Mouse (Mus musculus) layer of hippocampus, adult 11-12 months (tissue): ENCODE results near the gene Sdcbp2.
A peak's percentile ranks its signal among the peaks of the same experiment; 100 is the strongest.

Source experiments
- DNase-seq: peaks from one replicate; pipeline ENCODE4 v3.0.0; 2022; ENCODE audit warnings: low spot score

Gene Sdcbp2

DNA sequence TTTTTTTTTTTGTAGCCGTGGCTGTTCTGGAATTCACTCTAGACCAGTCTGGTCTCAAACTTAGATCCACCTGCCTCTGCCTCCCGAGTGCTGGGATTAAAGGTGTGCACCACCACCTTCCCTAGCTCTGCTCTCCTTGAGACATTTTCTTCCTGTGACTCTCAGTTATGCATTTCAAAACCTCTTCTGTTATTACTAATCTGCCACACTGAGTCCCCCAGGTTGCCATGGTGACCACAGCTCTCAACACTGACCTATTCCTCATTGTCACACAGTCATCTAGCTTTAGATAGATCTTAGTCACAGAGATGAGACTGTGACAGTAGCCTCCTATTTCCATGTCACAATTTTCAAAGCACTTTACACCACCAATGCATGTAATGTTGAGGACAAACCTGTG lies 3.0 kb upstream of the Sdcbp2 start:
- no peak for DNase-seq

DNA sequence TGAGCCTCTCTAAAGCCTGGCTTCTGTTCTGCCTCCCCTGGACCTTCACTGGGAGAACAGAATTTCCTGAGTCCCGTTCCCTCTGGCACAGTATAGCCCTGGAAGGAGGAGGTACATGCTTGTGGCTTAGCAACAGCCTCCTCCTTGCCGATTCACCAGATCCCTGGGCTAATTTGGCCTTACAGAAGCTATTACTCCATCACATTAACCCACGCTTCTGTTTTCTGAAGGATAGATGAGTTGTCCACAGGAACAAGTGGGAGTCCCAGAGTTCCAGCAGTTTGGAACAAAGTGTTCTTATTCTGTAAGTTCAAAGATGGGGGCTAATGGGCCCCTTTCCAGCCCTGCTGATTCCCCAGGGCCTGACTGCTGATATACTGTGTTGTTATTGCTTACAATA lies 1.2 kb downstream of the Sdcbp2 start:
- DNase-seq, result no peak

GRCm38 (mm10) chr2:151574607-151575006 lies 2.2 kb downstream of the Sdcbp2 start:
- peak; percentile 54 for DNase-seq

GRCm38 (mm10) chr2:151575119-151575698 lies 2.8 kb downstream of the Sdcbp2 start:
- peak; percentile 72 for DNase-seq

GRCm38 (mm10) chr2:151575699-151576389 lies 3.4 kb downstream of the Sdcbp2 start:
- peak; percentile 89 for DNase-seq

DNA sequence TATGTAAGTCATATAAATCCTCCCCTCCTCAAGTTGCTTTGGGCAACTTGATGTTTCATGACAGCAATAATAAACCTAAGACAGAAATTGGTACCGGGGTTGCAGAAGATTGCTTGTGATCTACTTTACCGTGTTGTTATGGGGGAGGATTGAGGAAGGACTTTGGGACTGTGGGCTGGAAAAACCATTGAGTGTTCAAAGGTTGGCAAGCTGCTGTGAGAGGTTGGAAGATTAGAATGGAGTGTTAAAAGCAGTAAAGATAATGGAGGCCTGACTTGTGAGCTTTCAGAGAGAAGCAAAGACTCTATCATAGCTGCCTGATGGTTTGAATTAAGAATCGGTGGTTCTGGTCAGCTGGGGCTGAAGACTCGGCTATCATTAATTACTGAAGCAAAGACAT lies 6.8 kb downstream of the Sdcbp2 start:
- DNase-seq, result no peak

DNA sequence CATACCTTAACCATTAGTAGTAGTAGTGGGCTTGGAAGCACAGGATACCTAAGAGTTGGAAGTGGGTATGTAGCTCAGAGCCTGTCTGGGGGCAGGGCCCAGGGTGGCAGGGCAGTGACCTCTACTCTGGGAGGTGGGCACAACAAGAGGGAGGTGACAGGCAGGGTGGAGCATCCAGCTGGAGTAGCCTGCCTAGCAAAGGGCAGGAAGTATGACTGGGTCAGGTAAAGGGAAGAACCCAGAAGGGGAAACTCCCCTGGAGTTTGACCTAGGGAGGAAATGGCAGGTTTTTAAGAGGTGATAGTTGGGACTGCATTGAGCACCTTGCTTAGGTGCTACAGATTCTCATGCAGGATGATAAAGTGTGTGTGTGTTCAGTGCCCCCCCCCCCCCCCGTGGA lies 8.5 kb downstream of the Sdcbp2 start:
- DNase-seq, result no peak

DNA sequence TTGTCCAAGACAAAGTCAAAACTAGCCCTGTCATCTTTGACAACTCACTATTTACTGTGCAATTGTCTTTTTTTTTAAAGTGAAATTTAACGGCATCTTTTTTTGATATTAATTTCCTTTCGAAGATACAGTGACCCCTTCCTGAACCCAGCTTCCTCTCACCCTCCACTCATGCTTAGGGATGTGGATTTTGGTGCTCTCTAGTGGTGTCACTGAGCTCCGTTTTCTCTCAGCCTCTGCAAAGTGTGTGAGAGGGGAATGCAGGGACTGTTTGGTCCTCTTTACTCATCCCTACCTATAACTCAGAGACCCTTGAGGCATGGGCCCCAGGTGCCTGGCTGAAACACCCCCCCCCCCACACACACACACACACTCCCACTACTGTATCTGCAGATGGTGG lies 13.5 kb downstream of the Sdcbp2 start:
- DNase-seq, result no peak

DNA sequence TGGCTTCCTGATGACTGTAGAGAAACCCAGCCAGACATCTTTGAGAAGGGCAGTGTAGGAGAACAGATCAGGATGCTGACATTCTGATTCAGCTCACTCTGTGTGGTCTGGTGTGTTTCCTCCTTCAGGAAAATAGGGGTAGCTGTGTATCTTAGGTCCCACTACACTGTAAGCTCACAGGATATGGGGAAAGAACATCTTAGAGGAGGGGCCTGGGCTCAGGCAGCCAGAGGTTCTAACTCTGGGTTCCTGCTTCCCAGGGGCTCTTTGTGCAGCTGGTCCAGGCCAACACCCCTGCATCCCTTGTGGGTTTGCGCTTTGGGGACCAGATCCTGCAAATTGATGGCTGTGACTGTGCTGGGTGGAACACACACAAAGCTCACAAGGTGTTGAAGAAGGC lies 14.4 kb downstream of the Sdcbp2 start:
- DNase-seq, result no peak

DNA sequence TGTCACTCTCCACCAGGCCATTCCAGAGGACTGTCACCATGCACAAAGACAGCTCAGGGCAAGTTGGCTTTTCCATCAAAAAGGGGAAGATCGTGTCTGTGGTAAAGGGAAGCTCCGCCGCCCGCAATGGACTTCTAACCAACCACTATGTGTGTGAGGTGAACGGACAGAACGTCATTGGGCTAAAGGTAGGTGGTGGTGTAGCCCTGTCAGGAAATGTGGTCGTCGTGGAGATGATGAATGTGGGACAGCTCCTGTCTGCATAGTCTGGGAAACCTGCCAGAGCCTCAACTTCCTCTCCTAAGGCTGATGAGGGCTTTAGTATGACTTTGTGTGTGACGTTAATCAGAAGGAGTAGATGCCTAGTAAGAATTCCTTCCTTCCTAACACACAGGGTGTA lies 14.9 kb downstream of the Sdcbp2 start:
- DNase-seq, result no peak

GRCm38 (mm10) chr2:151598068-151598467 lies 25.6 kb downstream of the Sdcbp2 start:
- DNase-seq, result peak; percentile 66

- DNase-seq, result no peak
These were observed 29.7 kb downstream of the Sdcbp2 start for GRCm38 (mm10) chr2:151602106-151602505.

DNA sequence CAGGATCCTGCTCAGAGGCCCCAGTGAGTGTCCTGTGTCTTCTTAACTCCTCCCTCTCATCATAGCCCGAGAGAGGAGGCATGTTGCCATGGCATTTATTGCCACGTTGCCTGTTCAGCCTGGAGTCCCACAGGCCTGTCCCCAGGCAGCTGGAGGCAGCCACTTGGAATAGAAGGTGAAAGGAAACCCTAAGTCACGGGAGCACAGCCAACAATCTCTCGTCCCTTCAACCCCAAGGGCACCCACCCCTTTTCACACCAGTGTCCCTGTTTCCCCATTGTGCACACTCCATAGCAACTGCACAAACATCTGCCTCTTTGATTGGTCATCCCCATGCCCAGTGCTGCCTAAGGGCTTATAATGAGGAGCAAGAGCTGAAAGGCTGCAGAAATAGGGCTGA lies 31.2 kb downstream of the Sdcbp2 start:
- DNase-seq, result peak; percentile 57

GRCm38 (mm10) chr2:151605437-151605987 lies 33.1 kb downstream of the Sdcbp2 start:
- peak; percentile 82 for DNase-seq

DNA sequence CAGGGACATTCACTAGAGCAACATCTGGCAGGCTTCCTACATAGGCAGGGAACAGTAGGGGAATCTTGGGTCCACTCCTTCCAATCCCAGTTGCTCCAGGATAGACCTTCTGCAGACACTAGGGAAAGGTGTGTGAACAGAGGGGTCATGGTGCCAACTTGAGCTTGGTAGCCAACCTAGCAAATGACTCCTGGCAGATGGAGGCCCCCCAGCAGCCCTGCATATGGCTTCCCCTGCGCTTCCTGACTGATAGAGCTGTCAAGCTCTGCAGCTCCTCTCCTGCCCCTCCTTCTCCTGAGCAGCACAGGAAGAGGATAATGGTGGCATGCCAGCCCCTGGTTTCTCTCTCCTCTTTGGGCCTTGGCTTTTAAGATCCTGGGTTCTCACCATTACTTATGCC lies 36.0 kb downstream of the Sdcbp2 start:
- no peak for DNase-seq

GRCm38 (mm10) chr2:151609974-151610373 lies 37.6 kb downstream of the Sdcbp2 start:
- DNase-seq, result no peak

DNA sequence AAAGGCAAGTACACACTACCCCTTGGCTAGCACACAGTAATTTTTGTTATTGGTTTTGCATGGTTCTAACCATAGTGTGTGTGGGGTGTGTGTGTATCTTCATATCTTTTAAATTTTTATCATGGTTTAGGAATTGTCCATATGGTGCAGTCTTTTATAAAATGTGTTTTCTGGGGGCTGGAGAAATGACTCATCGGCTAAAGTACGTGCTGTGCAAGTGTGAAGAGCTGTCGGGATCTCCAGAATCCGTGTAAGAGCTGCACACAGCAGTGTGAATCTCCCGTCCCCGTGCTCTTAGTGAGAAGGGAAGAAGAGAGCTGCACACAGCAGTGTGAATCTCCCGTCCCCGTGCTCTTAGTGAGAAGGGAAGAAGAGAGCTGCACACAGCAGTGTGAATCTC lies 43.4 kb downstream of the Sdcbp2 start:
- peak; percentile 65 for DNase-seq

- DNase-seq, result peak; percentile 66
These were observed 44.3 kb downstream of the Sdcbp2 start for GRCm38 (mm10) chr2:151616551-151617329.

DNA sequence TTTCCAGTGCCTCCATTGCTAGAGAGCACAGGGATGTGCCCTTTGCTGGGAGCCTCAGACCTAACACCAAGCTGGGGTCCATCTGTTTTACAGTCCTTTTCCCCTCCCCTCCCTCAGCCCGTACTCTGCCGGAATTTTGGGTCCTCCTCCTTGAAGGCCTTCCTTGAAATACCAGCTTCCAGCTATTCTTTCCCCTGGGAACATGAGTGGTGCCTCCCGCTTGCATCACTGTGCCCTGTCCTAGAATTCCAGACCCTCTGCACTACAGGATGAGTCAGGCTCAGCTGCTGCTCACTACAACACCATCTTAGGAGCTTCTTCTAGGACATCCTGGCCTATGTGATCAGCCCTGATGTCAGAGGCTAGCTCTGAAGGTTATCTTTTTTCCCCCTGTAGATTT lies 51.4 kb downstream of the Sdcbp2 start:
- DNase-seq, result no peak

DNA sequence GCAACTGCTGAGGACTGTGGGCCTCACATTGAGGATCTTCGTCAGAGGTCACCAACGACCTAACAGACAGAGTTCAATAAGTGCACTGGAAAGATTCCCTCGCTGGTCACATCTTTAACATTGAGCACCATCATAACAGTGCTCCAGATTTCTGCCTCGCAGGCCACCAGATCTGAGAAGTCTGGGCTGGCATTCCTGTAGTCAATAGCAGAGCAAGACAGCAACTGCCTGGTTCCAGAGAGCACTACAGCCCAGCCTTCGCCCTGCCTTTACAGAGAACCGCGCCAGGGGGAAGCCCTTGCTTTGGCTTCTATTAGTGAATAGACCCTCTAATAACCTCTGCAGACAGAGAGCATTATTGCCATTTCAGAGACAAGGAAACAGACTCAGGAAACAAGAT lies 53.9 kb downstream of the Sdcbp2 start:
- no peak for DNase-seq

GRCm38 (mm10) chr2:151628011-151628410 lies 55.6 kb downstream of the Sdcbp2 start:
- DNase-seq, result peak; percentile 6

GRCm38 (mm10) chr2:151629310-151629709 lies 56.9 kb downstream of the Sdcbp2 start:
- peak; percentile 13 for DNase-seq
